Mouse (Mus musculus): Measurements from ENCODE around the gene Spata31d1d. TPM values are rescaled to one million over a fixed set of nuclear protein-coding genes. Genes with fewer than 3 reads are reported as not detected.
A peak's percentile ranks its signal among the peaks of the same experiment; 100 is the strongest.

Spata31d1d gene
- polyA plus RNA-seq, 1 experiment from 2014 or later: not detected

GRCm38 (mm10) chr13:59766786-59767515 lies 35.4 kb upstream of the Spata31d1d start:
- Histone ChIP-seq H3K27ac (ENCODE audit: low read depth, low read length) (peak overlapping the region; percentile 63), H3K4me1 (ENCODE audit: control insufficient read depth, insufficient read depth, low read length) (peaks cover 37% of the 10 kb centered on the region), H3K9ac (ENCODE audit: low read depth, low read length) (peak overlapping the region; percentile 5; the same call in 1 of the 2 replicates), H3K9me3 (ENCODE audit: control insufficient read depth, low read length) (no peaks in the 10 kb centered on the region), H3K4me2 (replicated peaks; ENCODE audit: low read depth, low read length) (peak overlapping the region; percentile 55), H3K27me3 (ENCODE audit: control insufficient read depth, insufficient read depth, low read length) (no peaks in the 10 kb centered on the region), H3K36me3 (ENCODE audit: control insufficient read depth, insufficient read depth, low read length) (peaks cover 13% of the 10 kb centered on the region), H3K4me3 (ENCODE audit: low read length) (peak overlapping the region; percentile 12)
- 43% methylated on average over 11 of the region's 11 CpGs for WGBS
- peak; percentile 11; the same call in 1 of the 2 replicates for ATAC-seq (ENCODE audit: low FRiP score, low TSS enrichment)

GRCm38 (mm10) chr13:59762791-59763190 lies 31.2 kb upstream of the Spata31d1d start:
- H3K36me3 ChIP-seq (ENCODE audit: control insufficient read depth, insufficient read depth, low read length): peaks cover 47% of the 10 kb centered on the region

GRCm38 (mm10) chr13:59756906-59757305 lies 25.4 kb upstream of the Spata31d1d start:
- WGBS: 88% methylated on average over 7 of the region's 7 CpGs
- no peaks in the 10 kb centered on the region for H3K4me1 ChIP-seq (ENCODE audit: control insufficient read depth, insufficient read depth, low read length)
- no peak overlapping the region for H3K4me3 ChIP-seq (ENCODE audit: low read length)
- no peak overlapping the region for H3K27ac ChIP-seq (ENCODE audit: low read depth, low read length)
- no peak for ATAC-seq (ENCODE audit: low FRiP score, low TSS enrichment)
- no peaks in the 10 kb centered on the region for H3K27me3 ChIP-seq (ENCODE audit: control insufficient read depth, insufficient read depth, low read length)
- H3K4me2 ChIP-seq (replicated peaks; ENCODE audit: low read depth, low read length): no peak overlapping the region
- no peaks in the 10 kb centered on the region for H3K9me3 ChIP-seq (ENCODE audit: control insufficient read depth, low read length)
- H3K36me3 ChIP-seq (ENCODE audit: control insufficient read depth, insufficient read depth, low read length): peaks cover 58% of the 10 kb centered on the region
- H3K9ac ChIP-seq (ENCODE audit: low read depth, low read length): no peak overlapping the region

More at GRCm38 (mm10) chr13:59762791-59763190, 31.2 kb upstream of the Spata31d1d start:
- Histone ChIP-seq H3K4me2 (replicated peaks; ENCODE audit: low read depth, low read length) (no peak overlapping the region), H3K4me1 (ENCODE audit: control insufficient read depth, insufficient read depth, low read length) (peaks cover 24% of the 10 kb centered on the region), H3K27ac (ENCODE audit: low read depth, low read length) (no peak overlapping the region), H3K9ac (ENCODE audit: low read depth, low read length) (no peak overlapping the region), H3K27me3 (ENCODE audit: control insufficient read depth, insufficient read depth, low read length) (no peaks in the 10 kb centered on the region), H3K9me3 (ENCODE audit: control insufficient read depth, low read length) (no peaks in the 10 kb centered on the region), H3K4me3 (ENCODE audit: low read length) (no peak overlapping the region)
- WGBS: 90% methylated on average over 7 of the region's 7 CpGs
- ATAC-seq (ENCODE audit: low FRiP score, low TSS enrichment): no peak

- Histone ChIP-seq H3K9me3 (ENCODE audit: control insufficient read depth, low read length) (no peaks in the 10 kb centered on the region), H3K27ac (ENCODE audit: low read depth, low read length) (no peak overlapping the region), H3K9ac (ENCODE audit: low read depth, low read length) (no peak overlapping the region), H3K4me2 (replicated peaks; ENCODE audit: low read depth, low read length) (no peak overlapping the region), H3K36me3 (ENCODE audit: control insufficient read depth, insufficient read depth, low read length) (peaks cover 5% of the 10 kb centered on the region), H3K4me1 (ENCODE audit: control insufficient read depth, insufficient read depth, low read length) (no peaks in the 10 kb centered on the region), H3K27me3 (ENCODE audit: control insufficient read depth, insufficient read depth, low read length) (no peaks in the 10 kb centered on the region), H3K4me3 (ENCODE audit: low read length) (no peak overlapping the region)
- no peak for ATAC-seq (ENCODE audit: low FRiP score, low TSS enrichment)
- WGBS: 79% methylated on average over 12 of the region's 12 CpGs
These were observed 18.8 kb upstream of the Spata31d1d start for GRCm38 (mm10) chr13:59750310-59750709.

GRCm38 (mm10) chr13:59746711-59747110 lies 15.2 kb upstream of the Spata31d1d start, which contains the start of gene 1700014D04Rik:
Gene 1700014D04Rik, minus strand, starts transcription at chr13:59746752.
- H3K27ac ChIP-seq (ENCODE audit: low read depth, low read length): no peak within 1 kb of the TSS
- no peak within 1 kb of the TSS for H3K9ac ChIP-seq (ENCODE audit: low read depth, low read length)
- no peaks in the 10 kb centered on the region for H3K9me3 ChIP-seq (ENCODE audit: control insufficient read depth, low read length)
- no peak within 1 kb of the TSS for H3K4me3 ChIP-seq (ENCODE audit: low read length)
- ATAC-seq (ENCODE audit: low FRiP score, low TSS enrichment): peak; percentile 35; the same call in 1 of the 2 replicates
- WGBS: 79% methylated on average over 9 of the region's 9 CpGs
- H3K36me3 ChIP-seq (ENCODE audit: control insufficient read depth, insufficient read depth, low read length): no peaks in the 10 kb centered on the region
- no peaks in the 10 kb centered on the region for H3K27me3 ChIP-seq (ENCODE audit: control insufficient read depth, insufficient read depth, low read length)
- no peaks in the 10 kb centered on the region for H3K4me1 ChIP-seq (ENCODE audit: control insufficient read depth, insufficient read depth, low read length)
- H3K4me2 ChIP-seq (replicated peaks; ENCODE audit: low read depth, low read length): no peak within 1 kb of the TSS

GRCm38 (mm10) chr13:59746164-59746563 lies 14.6 kb upstream of the Spata31d1d start:
- H3K4me2 ChIP-seq (replicated peaks; ENCODE audit: low read depth, low read length): no peak overlapping the region
- H3K27ac ChIP-seq (ENCODE audit: low read depth, low read length): no peak overlapping the region
- no peak overlapping the region for H3K9ac ChIP-seq (ENCODE audit: low read depth, low read length)
- H3K36me3 ChIP-seq (ENCODE audit: control insufficient read depth, insufficient read depth, low read length): no peaks in the 10 kb centered on the region
- no peak for ATAC-seq (ENCODE audit: low FRiP score, low TSS enrichment)
- no peaks in the 10 kb centered on the region for H3K9me3 ChIP-seq (ENCODE audit: control insufficient read depth, low read length)
- H3K4me1 ChIP-seq (ENCODE audit: control insufficient read depth, insufficient read depth, low read length): no peaks in the 10 kb centered on the region
- no peak overlapping the region for H3K4me3 ChIP-seq (ENCODE audit: low read length)
- no peaks in the 10 kb centered on the region for H3K27me3 ChIP-seq (ENCODE audit: control insufficient read depth, insufficient read depth, low read length)
- 65% methylated on average over 6 of the region's 6 CpGs for WGBS

- H3K4me1 ChIP-seq (ENCODE audit: control insufficient read depth, insufficient read depth, low read length): no peaks in the 10 kb centered on the region
- H3K4me3 ChIP-seq (ENCODE audit: low read length): no peak overlapping the region
- no peak overlapping the region for H3K4me2 ChIP-seq (replicated peaks; ENCODE audit: low read depth, low read length)
- H3K27ac ChIP-seq (ENCODE audit: low read depth, low read length): no peak overlapping the region
- no peak overlapping the region for H3K9ac ChIP-seq (ENCODE audit: low read depth, low read length)
- H3K9me3 ChIP-seq (ENCODE audit: control insufficient read depth, low read length): no peaks in the 10 kb centered on the region
- H3K27me3 ChIP-seq (ENCODE audit: control insufficient read depth, insufficient read depth, low read length): no peaks in the 10 kb centered on the region
- ATAC-seq (ENCODE audit: low FRiP score, low TSS enrichment): no peak
- H3K36me3 ChIP-seq (ENCODE audit: control insufficient read depth, insufficient read depth, low read length): no peaks in the 10 kb centered on the region
- WGBS: 84% methylated on average over 6 of the region's 6 CpGs
These were observed 13.9 kb upstream of the Spata31d1d start for GRCm38 (mm10) chr13:59745462-59745861.

GRCm38 (mm10) chr13:59741697-59742096 lies 10.1 kb upstream of the Spata31d1d start:
- whole genome bisulfite sequencing: 83% methylated on average over 10 of the region's 10 CpGs
- no peaks in the 10 kb centered on the region for H3K4me1 ChIP-seq (ENCODE audit: control insufficient read depth, insufficient read depth, low read length)
- no peaks in the 10 kb centered on the region for H3K27me3 ChIP-seq (ENCODE audit: control insufficient read depth, insufficient read depth, low read length)
- H3K36me3 ChIP-seq (ENCODE audit: control insufficient read depth, insufficient read depth, low read length): no peaks in the 10 kb centered on the region
- no peak overlapping the region for H3K9ac ChIP-seq (ENCODE audit: low read depth, low read length)
- H3K4me2 ChIP-seq (replicated peaks; ENCODE audit: low read depth, low read length): no peak overlapping the region
- ATAC-seq (ENCODE audit: low FRiP score, low TSS enrichment): no peak
- no peak overlapping the region for H3K4me3 ChIP-seq (ENCODE audit: low read length)
- no peak overlapping the region for H3K27ac ChIP-seq (ENCODE audit: low read depth, low read length)
- no peaks in the 10 kb centered on the region for H3K9me3 ChIP-seq (ENCODE audit: control insufficient read depth, low read length)

GRCm38 (mm10) chr13:59741096-59741495 lies 9.5 kb upstream of the Spata31d1d start:
- Histone ChIP-seq H3K4me1 (ENCODE audit: control insufficient read depth, insufficient read depth, low read length) (no peaks in the 10 kb centered on the region), H3K27ac (ENCODE audit: low read depth, low read length) (no peak overlapping the region), H3K9ac (ENCODE audit: low read depth, low read length) (no peak overlapping the region), H3K9me3 (ENCODE audit: control insufficient read depth, low read length) (no peaks in the 10 kb centered on the region), H3K4me3 (ENCODE audit: low read length) (no peak overlapping the region), H3K27me3 (ENCODE audit: control insufficient read depth, insufficient read depth, low read length) (no peaks in the 10 kb centered on the region), H3K4me2 (replicated peaks; ENCODE audit: low read depth, low read length) (no peak overlapping the region), H3K36me3 (ENCODE audit: control insufficient read depth, insufficient read depth, low read length) (no peaks in the 10 kb centered on the region)
- ATAC-seq (ENCODE audit: low FRiP score, low TSS enrichment): no peak
- 85% methylated on average over 11 of the region's 11 CpGs for WGBS
